Mouse (Mus musculus) adrenal gland, postnatal 14 days (tissue): ENCODE measurements around the gene Slc8b1. TPM values are rescaled to one million over a fixed set of nuclear protein-coding genes. Genes with fewer than 3 reads are reported as not detected.

Experiments
- DNase-seq: peaks from one replicate; pipeline ENCODE4 v3.0.0; 2021; ENCODE audit warnings: mixed read lengths
- total RNA-seq: library from RNA; stranded (reverse); gene quantifications from 2 replicates; pipeline ENCODE4 v1.2.3, GENCODE M21; 2021

Slc8b1 gene
- total RNA-seq, 1 experiment from 2014 or later, result 33.5 TPM

DNA sequence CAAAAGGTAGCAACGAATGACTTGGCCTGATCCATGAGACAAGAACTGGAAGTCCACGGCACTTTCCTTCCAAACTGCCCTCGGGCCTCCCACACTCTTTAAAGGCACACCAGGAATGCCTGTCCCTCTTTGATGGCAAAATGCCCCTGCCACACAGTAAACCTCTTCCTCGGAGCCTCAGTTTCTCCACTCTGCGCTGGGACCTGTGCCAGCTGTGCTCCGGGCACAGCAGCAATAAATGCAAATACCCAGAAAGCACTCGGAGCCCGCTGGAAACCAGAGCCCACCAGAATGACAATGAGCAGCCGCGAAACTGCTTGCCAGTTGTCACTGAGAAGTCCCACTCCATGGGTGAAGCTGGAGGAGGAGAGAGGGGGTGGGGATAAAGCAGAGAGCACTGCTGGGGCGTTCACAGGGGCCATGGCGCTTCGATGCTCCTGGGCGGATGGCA is 56.8 kb downstream of the Slc8b1 start:
- no peak for DNase-seq

DNA sequence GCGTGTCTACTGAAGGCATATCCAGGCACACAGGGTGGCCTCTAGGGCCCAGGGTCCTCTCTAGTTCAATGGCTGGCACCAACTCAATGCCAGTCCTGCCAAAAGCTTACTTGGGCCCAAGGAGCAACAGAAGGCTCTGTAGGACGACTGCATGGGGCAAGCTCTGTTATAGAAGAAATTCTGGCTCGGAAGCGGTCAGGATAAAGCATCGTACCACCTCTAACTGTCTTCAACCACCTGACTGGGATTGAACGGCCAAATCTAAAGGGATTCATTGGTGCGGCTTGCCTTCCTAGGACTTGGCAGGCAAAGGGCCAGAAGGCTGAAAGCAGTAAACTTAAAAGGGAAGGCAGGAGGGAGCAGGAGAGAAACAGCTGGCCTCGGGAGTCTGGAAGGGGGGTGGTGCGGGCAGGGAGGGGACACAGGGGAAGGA is 57.4 kb downstream of the Slc8b1 start:
- DNase-seq, result peak; percentile 59

DNA sequence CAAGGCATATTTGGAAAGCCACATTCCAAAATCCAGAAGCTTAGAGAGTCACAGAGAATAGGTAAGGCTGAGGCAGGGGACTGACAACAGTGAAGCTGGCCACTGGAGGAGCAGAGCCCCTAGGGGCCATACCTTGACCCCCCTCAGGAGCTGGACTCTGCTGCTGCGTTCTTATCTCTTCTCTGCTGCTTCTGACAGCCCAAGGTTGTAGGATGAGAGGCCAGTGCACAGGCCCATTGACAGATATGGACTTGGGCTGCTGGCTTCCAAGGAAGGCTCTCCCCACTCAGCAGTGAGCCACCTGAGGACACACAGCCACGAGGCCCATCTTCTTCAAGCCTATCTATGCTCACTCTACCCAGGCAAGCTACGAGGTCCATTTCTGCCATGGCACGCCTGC is 58.0 kb downstream of the Slc8b1 start:
- peak; percentile 63 for DNase-seq

DNA sequence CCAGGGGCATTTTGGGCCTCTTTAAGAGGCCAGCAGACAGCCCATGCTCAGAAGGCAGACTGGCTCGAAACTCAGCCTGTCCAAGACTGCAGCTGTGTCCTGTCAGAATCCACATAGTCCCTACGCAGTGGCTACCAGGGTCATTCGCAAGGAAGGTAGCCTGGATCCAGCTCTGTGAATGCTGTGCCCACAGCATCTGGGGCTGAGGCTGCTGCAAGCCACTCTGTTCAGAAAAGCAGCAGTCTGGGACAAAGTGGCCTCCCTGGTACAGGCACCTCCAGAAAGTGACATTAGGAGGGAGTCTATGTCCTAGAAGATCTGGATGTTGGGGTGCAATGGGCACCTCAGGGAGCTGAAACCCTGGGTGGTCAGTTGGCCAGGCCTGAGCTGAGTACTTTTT is 58.8 kb downstream of the Slc8b1 start:
- no peak for DNase-seq

DNA sequence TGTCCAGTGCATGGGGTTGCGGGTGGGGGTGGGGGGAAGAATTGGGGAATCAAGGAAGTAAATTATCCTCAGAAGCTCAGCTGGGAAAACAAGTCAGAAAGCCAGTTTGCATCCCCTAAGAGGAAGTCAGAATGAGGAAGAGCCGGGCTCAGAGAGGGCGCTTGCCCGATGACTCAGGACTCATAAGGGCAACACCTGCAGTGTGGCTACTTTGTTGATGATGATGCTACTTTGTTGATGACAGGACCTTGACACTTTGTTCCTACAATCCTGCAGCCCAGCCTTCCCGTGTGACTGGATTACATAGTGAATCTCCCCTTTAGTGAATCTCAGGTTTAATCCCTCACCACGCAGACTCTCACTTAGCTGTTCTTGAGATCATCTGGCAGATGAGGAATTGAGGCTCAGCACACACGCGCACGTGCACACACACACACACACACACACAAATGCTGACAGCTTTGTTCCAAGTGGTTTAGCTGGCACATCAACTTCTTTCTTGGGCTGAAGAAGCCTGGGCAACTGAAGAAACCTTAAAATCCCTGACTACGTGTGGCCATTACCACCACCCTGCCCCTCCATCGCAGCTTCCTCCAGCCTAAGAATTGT is 59.4 kb downstream of the Slc8b1 start:
- DNase-seq, result no peak

DNA sequence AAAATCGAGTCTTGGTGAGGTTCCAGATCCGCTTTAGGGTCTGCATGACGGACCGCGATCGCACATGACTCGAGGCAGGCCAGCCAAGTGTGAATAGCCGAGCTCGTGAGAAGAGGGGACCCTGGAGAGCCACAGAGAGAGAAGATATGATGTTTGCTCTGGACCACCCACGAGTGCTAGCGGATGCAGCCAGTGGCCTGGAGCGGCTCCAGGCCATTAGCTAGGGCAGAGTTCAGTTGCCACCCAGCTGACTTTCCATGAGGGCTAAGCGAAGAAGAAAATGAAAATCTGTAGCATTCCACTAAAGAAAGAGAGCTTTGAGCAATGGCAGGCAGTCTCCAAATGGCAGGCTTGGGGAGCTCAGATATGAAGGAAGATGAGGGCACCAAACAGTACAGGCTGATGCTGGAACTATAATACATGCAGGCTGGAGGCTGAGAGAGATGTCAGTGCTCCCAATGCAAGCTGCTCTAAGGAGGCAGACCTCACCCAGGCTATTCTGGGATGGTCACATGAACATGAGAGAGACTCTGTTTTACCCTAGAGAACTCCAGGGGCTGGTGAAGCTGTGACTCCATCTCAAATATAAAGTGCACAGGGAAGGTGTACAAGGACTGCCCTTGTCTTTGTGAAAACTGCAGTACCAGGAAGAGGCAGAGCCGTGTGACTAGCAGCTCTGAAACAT is 60.2 kb downstream of the Slc8b1 start:
- DNase-seq, result no peak

DNA sequence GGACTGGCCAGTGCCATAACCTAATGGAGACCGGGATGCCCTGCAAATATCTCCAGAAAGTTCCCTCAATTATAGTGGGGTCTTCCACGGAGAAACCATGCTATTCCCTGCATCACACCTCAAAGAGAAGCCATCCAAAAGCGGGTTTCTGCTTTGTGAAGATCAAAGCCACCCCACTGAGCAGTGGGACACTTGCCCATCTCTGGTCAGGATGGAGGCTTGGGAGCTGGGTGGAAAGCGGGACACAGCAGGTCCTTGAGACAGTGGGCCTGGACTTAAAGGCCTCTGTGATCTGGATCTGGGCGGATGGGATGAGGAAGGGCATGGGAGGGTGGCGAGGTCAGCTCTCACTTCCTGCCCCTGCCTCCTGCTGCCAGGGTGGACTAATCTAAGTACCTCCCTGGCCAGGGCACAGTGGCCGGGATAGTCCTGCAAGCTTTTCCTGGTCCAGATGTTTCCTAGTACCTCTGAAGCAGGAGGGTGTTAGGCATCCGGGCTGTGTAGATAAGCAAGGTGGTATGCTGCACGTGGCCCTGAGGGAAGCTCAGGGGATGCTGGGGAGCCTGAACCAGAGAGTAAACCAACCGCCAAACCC is 63.6 kb downstream of the Slc8b1 start:
- DNase-seq, result no peak

DNA sequence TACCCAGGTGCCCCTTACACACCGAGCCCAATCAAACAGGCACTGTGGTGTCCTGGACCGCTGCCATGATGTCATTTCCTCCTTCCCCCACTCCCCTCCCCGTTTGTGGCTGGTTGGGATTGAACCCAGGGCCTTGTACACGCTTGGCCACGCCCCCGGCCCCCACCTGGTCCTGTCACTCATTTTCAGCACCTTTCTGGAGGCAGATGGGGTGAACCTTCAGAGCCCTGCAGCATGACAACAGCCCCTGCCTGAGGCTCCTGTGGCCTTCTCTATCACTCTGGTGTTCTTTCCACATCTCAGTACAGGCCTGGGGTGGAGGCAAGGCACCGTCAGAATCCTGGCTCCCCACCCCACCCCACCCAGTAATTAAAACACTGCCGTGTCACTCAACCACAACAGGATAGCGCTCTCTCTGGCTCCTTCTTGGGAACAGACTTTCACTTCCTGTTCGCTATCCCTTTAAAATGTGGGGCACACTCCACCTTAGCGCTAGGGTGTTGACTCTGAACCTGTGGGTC is 65.9 kb downstream of the Slc8b1 start:
- no peak for DNase-seq

DNA sequence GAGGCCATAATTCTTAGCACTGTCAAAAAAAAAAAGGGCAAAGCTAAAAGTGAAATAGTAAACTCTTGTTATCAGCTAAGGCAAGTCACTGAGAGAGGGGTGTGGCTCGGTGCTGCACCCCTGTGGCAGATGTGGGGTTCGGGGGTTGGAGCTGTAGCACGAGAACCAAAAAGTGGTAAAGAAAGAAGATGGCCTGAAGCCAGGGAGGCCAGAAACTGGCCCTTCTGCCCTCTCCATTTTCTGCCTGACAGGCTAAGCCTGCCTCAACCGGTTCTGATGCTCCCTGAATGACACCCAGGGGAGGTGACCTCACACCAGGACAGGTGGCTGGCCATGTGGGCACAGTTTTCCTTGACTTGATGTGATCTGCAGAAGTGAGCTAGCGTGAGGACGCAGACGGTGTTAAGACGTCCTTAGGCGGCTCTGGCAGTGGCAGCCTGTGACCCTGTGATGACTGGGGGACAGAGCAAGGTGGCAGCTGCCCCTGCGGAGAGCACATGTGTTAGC is 67.0 kb downstream of the Slc8b1 start:
- DNase-seq, result peak; percentile 49

DNA sequence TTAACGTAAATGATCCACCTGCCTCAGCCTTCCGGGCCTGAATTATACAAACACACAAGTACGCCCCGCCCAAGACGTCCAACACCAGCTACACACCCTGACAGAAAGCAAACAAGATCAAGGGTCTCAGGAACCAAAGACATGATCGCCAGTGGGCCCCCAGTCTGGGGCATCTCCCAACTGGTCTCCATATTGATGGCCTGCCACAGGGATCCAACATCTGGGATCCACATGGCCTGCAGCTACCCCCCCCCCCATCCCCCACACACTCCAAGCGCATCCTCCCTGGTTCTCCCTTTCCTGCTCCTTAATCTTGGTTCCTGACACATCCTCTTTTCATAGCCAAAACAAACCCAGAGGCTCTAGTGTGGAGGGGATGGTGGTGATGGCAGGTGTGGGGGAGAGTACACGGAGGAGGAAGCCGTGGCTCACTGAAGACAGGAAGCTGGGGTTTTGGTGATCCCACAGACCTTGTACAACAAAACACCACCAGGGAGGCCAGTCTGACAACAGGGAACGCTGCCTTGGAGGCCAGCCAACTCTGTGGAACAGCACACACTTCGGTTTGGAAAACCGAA is 67.6 kb downstream of the Slc8b1 start:
- DNase-seq, result peak; percentile 79

DNA sequence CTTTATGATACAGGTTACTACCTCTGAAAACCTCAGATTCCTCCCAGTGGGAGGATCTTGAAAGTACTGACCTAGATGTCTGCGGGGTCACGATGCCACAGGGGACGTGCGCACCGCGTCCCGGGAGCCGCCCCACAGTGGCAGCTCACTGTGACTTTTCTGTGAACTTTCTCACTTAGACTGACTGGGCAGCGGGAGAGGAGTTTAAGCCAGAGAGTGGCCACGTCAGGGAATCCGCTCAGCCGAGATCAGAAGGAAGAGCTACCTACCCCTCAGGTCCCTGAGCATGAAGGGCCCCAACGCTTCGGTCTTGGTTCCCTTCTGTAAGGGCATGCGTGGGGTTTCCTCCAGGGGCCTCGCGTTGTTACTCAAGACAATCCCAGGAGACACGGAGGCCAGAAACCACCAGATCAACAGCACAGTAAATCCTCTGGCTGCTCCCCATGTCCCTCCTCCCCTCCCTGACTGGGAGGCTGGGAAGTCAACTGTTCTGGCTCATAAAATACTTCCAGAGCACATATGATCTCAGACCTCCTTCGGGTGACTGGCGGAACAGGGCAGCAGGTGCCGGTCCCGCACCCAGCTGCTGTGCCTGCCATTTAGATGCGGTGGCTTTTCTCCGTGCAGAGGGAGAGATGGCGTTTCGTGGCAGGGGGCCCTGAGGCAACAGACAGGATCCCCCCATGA is 68.4 kb downstream of the Slc8b1 start:
- DNase-seq, result peak; percentile 75

DNA sequence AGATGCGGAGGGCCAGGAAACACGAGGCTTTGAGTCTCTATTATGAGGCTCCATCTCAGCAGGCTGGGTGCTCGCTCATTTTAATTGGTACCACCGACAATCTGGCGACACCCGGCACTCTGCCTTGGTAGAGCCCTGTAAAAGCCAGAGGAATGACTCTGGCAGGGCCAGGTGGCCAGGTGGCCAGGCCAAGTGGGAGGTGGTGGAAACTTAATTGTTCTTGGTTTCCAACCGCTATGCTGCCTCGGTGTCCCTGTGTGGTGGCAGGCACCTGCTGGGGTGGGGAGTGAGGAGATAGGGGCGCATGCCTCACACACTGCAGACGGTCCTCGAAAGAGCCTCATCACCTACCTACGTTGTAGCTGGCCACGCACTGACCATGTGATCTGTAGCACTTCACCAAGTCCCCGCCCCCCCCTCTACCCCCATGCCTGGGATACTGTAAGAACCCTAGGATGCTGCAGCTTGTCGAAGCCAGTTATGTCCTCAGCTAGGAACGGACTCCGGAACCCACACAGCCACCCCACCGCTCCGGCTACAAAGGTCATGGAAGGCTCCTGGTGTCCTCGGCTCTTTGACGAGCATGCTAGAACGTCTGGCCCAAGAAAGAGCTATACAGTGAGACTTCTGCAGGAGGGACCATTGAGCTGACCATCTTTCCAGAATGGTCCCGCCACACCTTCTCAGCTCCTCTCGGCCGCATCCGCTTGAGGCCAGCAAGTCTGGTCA is 69.1 kb downstream of the Slc8b1 start:
- DNase-seq, result no peak

DNA sequence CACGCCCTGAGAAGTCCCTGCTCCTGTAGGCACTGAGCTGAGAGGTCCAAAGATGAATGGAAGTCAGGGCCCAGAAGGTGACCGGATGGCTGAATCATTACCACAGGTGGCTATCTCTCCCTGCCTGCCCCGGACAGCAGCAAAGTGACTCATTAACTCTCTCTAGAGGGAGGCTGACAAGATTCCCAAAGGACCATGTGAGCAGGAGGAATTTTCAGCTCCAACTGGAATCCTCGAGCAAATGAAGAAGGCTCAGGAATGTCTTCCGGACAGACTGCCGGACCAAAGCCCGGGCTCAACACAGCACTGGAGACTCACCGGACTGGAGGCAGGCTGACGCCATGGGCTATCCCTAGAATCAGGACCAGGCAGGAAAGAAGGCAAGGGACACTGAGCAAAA is 71.0 kb downstream of the Slc8b1 start:
- no peak for DNase-seq

DNA sequence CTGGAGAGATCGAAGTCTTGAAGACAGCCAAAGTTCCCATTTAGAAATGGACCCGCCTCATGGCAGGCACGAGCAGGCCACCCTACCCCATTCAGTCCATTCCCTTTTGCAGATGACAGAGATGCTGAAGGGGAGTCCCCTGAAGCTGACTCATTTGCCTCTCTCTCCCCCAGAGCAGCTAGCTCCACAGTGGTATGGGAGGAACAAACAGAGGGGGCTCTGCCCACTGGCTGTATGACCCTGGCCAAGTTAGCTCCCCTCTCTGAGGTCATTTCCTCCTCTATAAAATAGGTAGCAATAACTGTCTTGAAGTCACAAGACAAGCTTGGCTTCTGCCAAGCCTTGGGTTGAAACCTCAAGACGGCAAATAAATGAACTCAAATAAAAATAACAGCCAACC is 72.5 kb downstream of the Slc8b1 start:
- DNase-seq, result no peak

Other genes with a start within 250 kb of the Slc8b1 start
- not detected in 2 replicates for gene Lhx5, start 79.5 kb upstream of the Slc8b1 start, total RNA-seq
- gene Sdsl, start 38.4 kb upstream of the Slc8b1 start, total RNA-seq, result 43.0 and 43.7 TPM in 2 replicates
- 3.5 and 28.1 TPM in 2 replicates for gene Sds, start 34.6 kb upstream of the Slc8b1 start, total RNA-seq
- 63.6 and 70.5 TPM in 2 replicates for gene Plbd2, start 7.5 kb upstream of the Slc8b1 start, total RNA-seq
- gene Tpcn1, start 77.5 kb downstream of the Slc8b1 start, total RNA-seq, result 56.5 and 57.5 TPM in 2 replicates
- gene Iqcd, start 77.8 kb downstream of the Slc8b1 start, total RNA-seq, result 0.30 and 0.48 TPM in 2 replicates
- 15.6 and 16.0 TPM in 2 replicates for gene Rita1, start 101.4 kb downstream of the Slc8b1 start, total RNA-seq
- gene Ddx54, start 101.6 kb downstream of the Slc8b1 start, total RNA-seq, result 38.6 and 45.9 TPM in 2 replicates
- gene Cfap73, start 123.1 kb downstream of the Slc8b1 start, total RNA-seq, result 0.63 and 0.98 TPM in 2 replicates
- 8.3 and 13.1 TPM in 2 replicates for gene Rasal1, start 137.6 kb downstream of the Slc8b1 start, total RNA-seq
- gene Dtx1, start 200.8 kb downstream of the Slc8b1 start, total RNA-seq, result 7.3 and 8.0 TPM in 2 replicates
- 0.08 and 0.30 TPM in 2 replicates for gene Oas2, start 238.7 kb downstream of the Slc8b1 start, total RNA-seq